Mouse (Mus musculus): ENCODE measurements at regions not wholly inside any gene's neighbourhood (a gene's known extent, or its start where the extent isn't known, plus 50 kb on each side); places are given as distances from the start of the nearest gene placed in this dataset.

DNA sequence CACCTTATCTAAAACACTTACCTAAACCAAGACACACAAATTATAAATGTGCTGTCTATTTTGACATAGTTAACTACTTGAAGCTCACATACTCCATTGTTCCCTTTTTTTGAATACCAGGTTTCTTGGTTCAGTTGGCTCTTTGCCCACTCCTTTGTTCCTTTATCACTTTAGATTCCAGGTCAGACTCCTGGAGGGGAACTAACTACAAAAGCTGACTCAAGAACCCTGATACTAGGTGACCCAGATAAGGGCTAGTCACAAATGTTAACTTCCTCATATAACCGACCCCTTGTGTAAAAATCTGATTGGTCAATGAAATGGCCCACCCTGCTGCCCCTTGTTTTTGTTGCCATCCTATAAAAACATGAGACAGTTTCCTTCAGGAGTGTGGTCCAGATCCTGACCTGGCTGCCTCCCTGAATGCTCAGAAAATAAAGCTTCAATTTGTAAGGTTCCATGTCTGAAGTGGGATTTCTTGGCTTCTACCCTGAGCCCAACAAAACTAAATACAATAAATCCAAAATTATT lies 593.9 kb downstream of the Slco4c1 start:
- no peak for DNase-seq (ENCODE audit: low spot score in 2 of 2)

GRCm38 (mm10) chr1:96276646-96277045 lies 595.3 kb downstream of the Slco4c1 start:
- DNase-seq (ENCODE audit: low spot score in 2 of 2) = peak in 1 of 2 experiments; percentile 15
